Mouse (Mus musculus): ENCODE data around the gene Nol12.

- TF ChIP-seq CTCF (IDR thresholded peaks at IDR 0.05; ENCODE audit: borderline replicate concordance, extremely low read depth, insufficient read depth, insufficient read length): no peak
- peak; percentile 19; the same call in 1 of the 2 replicates for TF ChIP-seq POLR2A (IDR thresholded peaks at IDR 0.05; ENCODE audit: borderline replicate concordance, extremely low read depth, insufficient read depth, insufficient read length, poor library complexity, severe bottlenecking)
Measured at GRCm38 (mm10) chr15:78926021-78926919, 8.5 kb upstream of the Nol12 start, which contains the start of gene Lgals1.
